Mouse (Mus musculus) spleen, postnatal 4 days (tissue): Measurements from ENCODE around the gene Cdk18.
A peak's percentile ranks its signal among the peaks of the same experiment; 100 is the strongest.

ENCODE experiments used
- DNase-seq, 2 experiments: peaks; one replicate each; pipeline ENCODE4 v3.0.0; 2022; ENCODE audit warnings: low spot score in 2 of 2

Gene Cdk18

DNA sequence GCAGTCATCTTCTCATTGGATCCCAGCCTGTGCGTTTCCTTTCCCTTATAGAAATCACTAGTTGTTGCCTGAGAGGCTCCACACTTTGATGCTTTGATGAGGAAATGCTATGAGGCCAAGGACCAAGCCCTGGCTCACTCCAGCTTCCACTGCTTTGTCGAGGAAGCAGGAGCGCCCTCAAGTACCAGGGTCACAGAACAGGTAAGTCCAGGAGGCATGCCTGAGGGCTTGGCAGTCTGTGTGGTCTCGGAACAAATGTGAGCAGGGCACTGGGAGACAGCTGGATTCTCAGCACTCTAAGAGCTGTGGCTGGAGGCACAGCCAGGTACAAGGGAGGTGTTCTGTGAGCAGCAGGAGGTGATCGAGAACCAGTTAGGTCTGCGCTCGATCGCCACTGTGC is 27.1 kb downstream of the Cdk18 start:
- DNase-seq = no peak

DNA sequence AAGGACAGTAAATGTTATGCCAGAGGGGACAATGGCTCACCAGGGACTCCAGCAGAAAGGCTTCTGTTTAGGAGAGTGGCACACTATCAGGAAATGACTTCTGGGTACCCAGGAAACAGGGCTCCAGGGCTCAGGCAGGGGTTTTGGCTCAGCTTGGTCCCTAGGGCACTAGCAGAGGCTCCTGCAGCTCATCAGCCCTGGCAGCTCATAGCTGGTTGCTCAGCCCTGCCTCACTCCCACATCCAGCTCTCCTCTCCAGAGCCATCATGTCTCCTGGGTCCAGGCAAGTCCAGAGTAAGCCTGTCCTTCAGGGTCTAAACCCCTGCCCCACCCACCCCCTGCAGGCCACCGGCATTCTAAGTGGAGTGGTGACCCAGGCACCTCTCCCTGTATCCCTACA is 28.1 kb downstream of the Cdk18 start:
- DNase-seq = no peak

DNA sequence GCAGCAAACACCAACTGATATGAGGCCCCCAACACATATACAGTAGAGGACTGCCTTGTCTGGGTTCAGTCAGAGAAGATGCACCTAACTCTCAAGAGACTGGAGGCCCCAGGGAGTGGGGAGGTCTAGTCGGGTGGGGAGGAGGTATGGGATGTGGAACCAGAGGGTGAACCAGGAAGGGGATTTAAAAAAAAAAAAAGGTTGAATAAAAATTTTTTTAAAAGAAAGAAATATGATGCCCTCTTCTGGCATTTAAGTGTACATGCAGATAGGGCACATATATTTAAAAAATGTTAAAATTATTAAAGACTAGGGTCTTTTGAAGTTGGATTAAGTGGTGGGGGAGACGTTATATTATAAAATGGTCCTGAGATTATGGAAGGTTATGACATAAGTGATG is 30.1 kb downstream of the Cdk18 start:
- no peak for DNase-seq

DNA sequence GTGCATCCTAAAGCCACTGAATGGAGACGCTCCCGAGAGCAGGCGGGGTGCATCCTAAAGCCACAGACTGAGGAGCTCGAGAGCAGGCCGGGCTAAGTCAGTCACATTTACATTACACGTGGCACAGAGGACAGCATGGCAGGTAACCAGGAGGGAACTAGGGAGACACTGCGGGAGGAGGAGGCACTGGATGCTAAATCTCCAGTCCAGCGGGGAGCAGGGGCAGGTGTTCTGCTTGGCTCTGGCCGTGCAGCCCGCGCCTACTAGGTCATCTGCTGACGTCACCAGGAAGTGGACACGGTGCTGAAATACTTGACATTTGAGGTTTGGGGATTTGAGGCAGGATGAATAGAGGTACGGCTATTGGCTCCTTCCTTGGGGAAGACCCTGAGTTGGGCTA is 35.1 kb downstream of the Cdk18 start:
- no peak for DNase-seq

DNA sequence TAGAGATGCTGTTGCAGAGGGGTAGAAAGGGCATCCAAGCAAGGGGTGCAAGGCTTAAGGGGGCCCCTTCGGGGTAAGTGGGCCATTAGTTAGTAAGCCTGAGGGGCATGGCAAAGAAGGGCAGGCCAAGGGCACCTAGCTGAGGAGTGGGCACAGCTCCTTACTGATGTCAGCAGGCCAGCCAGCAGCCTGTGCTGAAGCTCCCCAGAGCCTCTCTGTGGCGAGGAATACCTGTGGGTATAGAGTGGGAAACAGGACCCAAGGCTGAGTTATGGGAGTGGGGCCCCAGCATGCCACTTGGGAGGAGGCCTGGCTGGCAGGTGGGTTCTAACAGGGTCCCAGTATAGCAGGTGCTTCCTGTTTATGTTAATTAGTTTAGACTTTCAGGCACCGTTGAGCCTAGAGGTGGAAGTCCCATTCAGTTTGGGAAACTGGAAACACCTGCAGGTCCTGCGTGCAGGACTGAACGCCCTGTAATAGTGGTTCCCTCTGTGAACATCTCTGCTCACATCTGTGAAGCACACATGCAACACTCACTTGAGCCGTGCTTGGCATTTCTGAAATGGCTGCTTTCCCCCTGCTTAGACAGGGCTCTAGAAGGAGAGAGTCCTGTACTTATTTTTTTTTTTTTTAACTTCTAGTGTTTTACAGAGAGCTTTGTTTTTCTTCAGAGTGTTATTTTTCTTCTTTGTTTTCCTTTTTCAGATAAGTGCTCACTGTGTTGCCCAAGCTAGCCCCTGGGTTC is 37.4 kb downstream of the Cdk18 start:
- peak in 1 of 2 experiments; percentile 61 for DNase-seq

DNA sequence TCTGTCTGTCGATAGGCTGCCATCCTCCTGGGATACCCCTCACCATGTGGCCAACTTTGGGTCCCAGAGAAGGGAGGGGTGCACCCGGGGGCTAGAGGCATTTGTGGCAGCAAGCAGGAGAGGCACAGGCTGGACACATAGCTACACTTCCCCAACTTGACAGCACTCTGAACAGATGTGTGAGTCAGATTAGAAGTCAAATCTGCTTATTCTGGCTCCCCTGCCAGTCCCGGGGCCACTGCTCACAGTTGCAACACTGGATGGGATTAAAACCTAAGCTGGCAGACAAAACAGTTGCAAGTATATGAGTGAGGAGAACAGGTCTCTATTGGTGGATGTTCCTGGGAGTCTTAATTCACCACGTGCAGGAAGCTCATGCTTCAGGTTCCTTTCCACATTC is 39.7 kb downstream of the Cdk18 start:
- DNase-seq = no peak

DNA sequence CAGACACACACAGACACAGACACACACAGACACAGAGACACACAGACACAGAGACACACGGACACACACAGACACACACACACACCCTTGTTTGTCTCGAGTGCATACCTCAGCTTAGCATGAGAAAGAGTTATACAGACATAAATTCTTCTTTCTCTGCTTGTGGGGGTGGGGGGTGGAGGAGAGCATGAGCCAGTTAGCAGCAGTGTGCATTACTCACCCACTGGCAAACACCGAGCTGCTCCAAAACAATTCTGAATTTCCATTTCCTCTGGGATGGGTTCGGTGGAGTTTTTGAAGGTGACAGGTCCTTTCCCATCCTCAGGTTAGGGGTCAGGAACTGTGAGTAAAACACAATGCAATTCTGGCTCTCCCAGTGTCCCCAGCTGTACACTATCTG is 40.5 kb downstream of the Cdk18 start:
- DNase-seq = no peak

DNA sequence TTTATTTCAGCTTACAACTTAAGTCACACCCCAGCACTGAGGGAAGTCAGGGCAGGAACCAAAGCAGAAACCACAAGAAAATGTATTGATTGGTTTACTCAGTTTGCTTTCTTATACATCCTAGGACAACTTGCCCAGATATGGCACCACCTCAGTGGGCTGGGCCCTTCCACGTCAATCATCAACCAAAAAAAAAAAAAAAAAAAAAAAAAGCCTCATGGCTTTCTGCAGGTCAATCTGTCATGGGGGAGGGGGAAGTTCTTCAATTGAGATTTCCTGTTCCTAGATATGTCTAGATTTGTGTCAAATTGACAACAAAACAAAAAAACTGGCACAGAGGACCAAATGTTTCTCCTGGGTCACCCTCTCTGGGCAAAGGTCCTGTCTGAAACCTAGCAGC is 41.4 kb downstream of the Cdk18 start:
- no peak for DNase-seq

DNA sequence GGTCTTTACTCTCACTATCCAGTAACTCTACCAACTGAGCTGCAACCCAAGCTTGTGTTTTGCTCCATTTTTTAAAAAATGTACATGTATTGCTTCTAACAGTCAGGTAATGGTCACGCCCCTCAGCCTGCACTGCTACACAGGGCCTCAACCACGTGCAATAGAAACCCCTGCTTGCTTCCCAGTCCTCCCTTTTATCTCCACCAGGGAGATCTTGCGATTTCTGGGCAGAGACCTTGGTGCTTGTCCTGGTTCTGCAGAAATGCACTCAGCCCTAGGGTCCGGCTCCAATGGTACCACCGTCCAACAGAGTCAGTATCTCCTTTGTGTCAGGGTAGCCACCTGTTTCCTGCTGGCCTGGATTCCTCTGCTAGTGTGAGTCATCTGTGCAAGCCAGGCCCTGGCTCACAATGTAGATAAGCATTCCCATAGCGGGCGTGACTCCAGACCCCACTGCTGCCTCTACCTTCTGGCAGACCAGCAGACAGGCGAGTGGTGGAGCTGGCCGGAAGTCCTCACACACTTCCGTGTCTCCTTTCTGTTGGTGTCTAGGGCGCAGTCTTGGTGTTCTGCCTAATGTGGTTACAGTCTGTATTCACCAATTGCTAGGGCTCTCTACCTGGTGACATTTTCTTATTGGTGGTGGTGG is 44.0 kb downstream of the Cdk18 start:
- DNase-seq = peak; percentile 33 to 64

DNA sequence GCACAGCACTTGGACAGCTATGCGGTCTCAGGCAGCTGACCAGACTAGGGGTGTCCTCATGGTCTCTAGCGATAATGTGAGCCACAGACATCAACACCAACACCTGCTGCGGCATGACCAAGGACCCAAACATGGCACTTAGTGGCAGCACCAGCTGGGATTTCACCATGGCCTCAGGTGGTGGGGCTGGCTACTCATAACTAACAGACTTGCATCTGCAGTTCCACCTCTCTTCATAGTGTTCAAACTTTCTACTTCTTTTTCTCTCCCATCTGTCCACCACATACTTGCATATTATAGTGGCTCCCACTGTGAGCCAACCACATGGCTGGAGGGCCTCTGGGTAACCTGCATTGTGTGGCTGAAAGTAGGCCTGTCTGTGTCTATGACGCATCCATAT is 46.2 kb downstream of the Cdk18 start:
- no peak for DNase-seq

DNA sequence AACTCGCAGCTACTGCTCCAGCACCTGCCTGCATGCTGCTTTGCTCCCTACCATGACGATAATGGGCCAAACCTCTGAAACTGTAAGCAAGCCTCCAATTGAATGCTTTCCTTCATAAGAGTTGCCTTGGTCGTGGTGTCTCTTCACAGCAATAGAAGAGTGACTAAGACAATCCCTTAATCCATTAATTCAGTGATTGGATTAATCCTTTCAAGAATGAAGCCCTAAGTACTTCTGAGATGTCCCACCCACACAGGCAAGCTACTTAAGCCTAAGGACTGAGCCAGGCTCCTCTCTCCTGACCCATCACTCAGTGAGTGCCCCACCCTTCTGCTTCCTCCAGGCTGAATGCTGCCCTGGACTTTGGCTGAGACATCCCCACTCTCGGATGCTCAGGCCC is 49.2 kb downstream of the Cdk18 start:
- DNase-seq = no peak

DNA sequence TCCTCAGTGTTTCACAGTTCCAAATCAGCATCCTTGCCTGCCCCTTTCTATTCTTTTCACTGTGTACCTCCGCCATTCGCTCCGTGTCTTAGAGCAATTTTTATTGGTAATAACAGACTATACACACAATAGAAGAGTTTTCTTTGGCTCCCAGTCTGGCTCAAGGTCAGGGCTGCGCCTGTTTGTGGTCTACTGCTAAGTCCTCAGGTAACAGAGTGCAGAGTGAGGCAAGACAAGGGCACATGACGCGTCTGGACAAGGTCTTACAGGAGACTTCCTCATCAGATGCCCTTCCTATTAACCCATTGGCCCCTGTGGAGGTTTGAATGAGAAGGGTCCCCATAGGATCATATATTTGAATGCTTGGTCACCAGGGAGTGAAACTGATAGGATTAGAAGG is 49.7 kb downstream of the Cdk18 start:
- no peak for DNase-seq

DNA sequence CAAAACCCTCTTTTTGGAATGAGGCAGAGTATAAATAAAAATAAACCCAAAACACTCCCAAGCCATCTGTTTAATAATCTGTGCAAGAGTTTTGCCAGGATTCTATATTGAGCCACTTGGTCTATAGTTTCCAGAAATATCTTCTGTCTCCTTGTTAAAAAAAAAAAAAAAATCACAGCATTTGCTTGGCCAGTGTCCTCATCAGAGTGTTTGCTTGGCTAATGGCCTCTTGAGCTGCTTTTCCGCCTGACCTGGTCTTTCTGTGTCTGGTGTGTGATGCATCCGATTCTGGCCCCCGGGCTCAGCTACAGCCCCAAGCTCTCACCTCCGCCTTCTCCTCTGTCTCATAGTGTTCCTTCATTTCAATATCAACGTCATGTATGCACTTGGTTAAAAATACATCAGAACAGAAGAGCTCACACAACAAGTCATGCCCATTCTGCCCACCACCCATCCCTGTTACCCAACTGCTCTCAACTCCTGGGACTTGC is 51.3 kb downstream of the Cdk18 start:
- no peak for DNase-seq

DNA sequence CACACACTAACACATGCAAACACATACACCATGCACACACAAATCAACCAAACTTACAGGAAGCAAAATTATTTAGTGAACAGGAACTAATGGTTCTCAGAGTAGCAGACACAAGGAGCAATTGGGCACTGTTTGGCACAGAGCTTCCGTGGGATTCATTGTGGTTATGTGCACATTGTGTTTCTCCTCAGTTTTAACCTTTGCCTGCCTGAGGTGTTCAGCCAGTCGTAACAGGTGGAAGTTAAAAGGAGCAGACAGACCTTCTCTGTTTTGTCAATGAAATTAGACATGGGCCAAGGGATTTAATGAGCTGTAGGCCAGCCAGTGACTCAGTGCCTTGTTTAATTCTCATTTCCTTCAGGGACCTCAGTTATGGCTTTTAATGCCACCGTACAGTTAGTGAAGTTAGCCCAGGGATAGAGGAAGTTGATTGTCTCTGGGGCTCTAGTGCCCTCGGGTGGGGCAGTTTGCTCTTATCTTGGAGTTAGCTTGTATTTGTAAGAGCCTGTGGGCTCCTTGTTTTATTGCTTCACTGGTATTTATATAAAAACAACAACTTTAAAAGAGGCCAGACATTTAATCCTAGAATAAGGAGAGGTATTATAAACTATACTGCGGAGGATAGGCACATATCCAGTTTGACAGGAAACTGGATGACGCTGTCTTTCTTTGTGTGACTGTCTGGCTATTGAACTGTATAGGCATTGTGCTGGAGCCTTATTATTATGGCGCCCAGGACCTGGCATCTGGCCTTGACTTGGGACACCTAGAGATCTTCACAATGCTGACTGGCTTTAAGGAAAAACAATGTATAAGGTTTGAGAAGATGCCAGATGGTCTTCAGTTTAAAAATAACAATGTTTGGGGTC is 54.1 kb downstream of the Cdk18 start:
- DNase-seq = no peak

DNA sequence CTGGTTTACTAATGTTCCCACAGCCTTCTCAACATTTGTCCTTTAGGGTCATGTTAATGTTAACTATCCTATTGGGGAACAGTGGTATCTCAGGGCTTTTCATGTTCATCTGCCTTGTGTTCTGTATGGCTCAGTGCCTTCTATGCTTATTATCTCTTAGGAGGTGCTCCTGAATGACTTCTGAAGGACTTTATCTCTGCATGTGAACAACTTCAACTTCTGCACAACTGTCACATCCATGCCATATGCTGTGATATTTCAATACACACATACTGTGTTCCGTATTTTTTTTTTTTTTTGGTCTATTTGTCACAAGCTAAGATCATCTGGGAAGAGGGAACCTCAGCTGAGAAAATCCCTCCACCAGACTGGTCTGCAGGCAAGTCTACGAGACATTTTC is 61.1 kb downstream of the Cdk18 start:
- DNase-seq = no peak

DNA sequence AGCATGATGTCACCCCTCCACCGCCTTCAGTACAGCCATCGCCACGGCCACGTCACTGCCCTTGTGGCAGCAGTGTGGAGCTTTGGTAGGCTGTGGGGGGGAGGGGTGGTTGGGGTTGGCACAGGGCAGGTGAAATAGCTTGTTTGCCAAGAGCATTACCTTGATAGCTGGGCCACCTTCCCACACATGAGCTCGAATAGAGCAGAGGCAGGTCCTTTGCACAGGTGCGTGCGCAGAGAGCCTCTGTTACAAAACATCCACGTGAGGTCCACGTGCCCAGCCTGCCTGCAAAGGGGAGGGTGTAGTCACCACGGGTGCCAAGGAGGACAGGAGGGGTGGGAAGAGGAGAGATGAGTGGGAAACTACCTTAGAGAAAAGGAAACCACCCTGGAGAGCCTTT is 63.9 kb downstream of the Cdk18 start:
- DNase-seq = no peak

DNA sequence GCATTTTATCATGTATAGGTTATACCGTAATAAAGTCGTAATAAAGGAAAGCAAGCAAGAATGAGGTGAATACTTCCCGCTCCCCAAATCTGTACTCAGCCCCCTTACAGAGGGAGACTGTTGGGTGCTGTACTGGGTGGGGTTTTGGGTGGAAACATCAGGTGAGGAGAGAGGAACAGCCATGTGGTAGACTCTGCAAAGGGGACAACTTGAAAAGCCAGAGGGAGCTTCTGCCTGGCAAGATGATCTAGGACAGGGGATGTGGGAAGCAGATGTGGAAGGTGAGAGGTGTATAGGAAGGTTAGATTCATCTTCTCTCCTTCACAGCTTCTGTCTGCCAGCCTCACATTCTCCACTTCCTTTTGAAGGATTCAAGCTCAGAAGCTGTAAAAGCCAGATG is 68.8 kb downstream of the Cdk18 start:
- DNase-seq = no peak

DNA sequence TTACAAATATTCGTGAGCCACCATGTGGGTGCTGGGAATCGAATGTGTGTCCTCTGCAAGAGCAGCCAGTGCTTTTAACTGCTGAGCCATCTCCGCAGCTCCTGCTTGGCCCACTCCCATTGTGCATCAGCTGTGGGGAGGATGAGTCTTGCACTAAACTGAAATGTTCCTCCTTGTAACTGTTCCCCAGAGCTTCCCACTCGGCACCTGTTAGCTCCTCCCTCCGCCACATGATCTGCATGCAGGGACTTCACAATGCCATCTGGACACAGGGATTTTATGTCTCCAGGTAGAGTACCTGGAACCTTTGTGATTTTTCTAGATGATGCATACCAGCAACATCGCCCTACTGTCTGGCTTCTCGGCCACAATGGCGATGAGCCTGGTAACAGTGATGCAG is 70.0 kb downstream of the Cdk18 start:
- no peak for DNase-seq

DNA sequence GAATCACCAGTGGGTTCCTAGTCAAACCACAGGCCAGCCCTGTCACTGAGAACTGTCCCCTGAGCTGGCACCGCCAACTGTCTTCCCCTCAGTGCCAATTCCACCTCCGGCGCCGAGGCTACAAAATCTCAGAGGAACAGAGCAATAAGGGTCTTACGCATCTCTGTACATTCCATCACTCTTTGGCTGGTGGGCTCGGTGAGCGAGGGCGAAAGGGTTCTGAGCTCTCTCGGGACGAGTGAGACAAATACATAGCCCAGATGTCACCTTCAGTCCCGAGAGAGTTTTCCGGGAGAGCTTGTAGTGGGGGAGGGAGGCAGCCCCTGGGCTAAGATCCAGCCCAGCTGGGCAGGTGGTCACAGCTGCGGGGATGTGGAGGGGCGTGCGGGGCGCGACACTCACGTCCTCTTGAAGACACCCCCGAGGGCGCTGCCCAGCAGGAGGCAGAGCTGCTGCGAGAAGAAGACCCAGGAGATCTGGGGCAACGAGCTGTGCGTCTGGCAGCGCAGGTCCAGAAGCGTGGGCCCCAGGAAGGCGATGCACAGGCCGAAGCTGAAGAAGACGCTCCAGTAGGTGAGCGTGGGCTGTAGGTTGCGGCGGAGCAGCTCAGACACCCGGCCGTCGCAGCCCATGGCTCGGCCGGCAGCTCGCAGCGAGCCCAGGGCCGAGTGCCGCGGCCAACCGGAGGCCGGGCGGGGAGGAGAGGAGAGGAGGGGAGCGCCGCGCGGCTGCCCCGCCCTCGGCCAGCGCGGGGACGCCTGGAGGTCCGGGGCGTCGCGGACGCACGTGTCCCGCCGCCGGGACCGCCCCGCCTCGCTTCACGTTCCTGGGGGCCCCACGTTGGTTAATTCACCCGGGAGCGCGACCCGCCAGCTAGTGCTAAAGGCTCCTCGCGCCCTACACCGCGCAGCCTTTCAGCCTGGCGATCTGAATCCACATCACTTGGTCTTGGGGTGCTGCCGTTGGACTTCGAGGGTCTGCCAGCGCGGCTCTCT is 71.9 kb downstream of the Cdk18 start, which contains the start of gene Mfsd4a:
Gene Mfsd4a (minus strand): TSS at position 802 of the 995 bp plus-strand sequence.
- DNase-seq = peak; percentile 27 to 68

DNA sequence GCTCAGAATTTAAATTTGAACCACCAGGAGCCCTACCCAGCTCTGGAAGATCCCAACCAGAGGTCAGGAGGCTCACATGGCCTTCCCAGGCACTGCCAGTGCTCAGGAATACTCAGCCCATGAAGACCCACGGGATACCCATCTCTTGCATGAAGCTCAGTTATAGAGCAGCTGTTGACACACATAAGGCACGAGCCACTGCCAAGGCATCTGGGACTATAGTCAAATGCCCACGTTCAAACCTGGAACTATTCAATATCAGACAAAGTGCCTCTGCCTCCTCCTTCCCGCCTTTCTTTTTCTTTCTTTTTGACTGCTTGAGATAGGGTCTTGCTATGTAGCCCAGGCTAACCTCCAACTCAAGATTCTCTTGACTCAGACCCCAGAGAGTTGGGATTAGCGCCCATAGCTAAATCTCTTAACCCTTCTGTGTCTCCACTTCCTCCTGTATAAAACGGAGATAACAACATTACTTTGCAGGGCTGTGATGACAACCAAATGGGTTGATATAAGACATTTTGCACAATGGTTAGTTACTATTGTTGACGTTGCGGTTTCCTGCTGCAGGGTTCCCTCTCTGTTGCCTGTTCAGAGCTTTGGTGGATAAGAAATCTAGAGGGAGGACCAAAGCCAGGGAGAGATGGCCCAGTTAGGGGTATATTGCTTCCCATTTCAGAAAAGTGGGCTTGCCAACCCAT is 73.9 kb downstream of the Cdk18 start:
- DNase-seq = no peak

DNA sequence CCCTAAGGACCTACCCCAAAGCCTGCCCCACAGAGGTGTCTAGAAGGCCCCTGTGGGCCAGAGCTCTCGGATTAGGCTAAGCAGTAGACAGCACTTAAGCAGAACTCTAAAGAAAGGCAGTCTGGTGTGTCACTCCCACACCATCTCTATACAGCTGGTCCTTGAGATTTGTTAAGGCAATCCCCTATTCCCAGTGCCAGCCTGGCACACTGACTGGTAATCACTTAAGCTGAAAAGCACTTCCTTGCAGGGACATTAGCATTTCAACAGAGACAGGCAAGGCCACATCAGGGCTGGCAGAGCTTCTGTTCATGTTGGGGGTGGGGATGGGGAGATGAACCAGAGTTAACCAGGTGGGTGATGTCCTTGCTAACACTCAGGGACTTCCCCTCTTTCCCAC is 74.5 kb downstream of the Cdk18 start:
- no peak for DNase-seq
